Mouse (Mus musculus) kidney, embryonic 14.5 days (tissue): ENCODE data around the gene Erbb2. TPM values are rescaled to one million over a fixed set of nuclear protein-coding genes. Genes with fewer than 3 reads are reported as not detected.
"Not testable (repeated sequence)": the region's sequence is repeated elsewhere in the genome, so short reads cannot be mapped to it uniquely, and the experiment has no call there.

Source experiments
- ATAC-seq: fragments of 200-750 bp; cut with Nextera tagmentation; 2 replicates; pipeline ENCODE4 v1.8.0; 2017; ENCODE audit warnings: moderate number of reproducible peaks, mild to moderate bottlenecking, moderate TSS enrichment, moderate library complexity; ENCODE audit not compliant: low FRiP score, low TSS enrichment
- H3K27ac ChIP-seq: fragments of 300-500 bp; sonication (generic); 2 replicates; pipeline ENCODE4 v1.5.1; 2014; ENCODE audit warnings: low read depth, mild to moderate bottlenecking, low read length, moderate library complexity, mixed read lengths
- H3K27me3 ChIP-seq: fragments of 300-500 bp; sonication (generic); 2 replicates; pipeline ENCODE4 v1.6.1; 2014; ENCODE audit warnings: mild to moderate bottlenecking, low read length; ENCODE audit not compliant: control insufficient read depth, insufficient read depth
- H3K36me3 ChIP-seq: fragments of 300-500 bp; sonication (generic); 2 replicates; pipeline ENCODE4 v1.6.1; 2014; ENCODE audit warnings: low read length, mixed read lengths; ENCODE audit not compliant: control insufficient read depth, insufficient read depth
- H3K4me1 ChIP-seq: fragments of 300-500 bp; sonication (generic); 2 replicates; pipeline ENCODE4 v1.6.1; 2014; ENCODE audit warnings: low read length, mixed read lengths; ENCODE audit not compliant: control insufficient read depth, insufficient read depth
- H3K4me2 ChIP-seq: fragments of 300-500 bp; sonication (generic); replicated peaks from 2 replicates; pipeline ENCODE4 v1.6.1; 2014; ENCODE audit warnings: low read depth, mild to moderate bottlenecking, low read length
- H3K4me3 ChIP-seq: fragments of 300-500 bp; sonication (generic); 2 replicates; pipeline ENCODE4 v1.5.1; 2014; ENCODE audit warnings: mild to moderate bottlenecking, low read length
- H3K9ac ChIP-seq: fragments of 300-500 bp; sonication (generic); 2 replicates; pipeline ENCODE4 v1.6.1; 2014; ENCODE audit warnings: low read depth, mild to moderate bottlenecking, low read length, moderate library complexity
- H3K9me3 ChIP-seq: fragments of 300-500 bp; sonication (generic); 2 replicates; pipeline ENCODE4 v1.6.1; 2016; ENCODE audit warnings: low read length; ENCODE audit not compliant: control insufficient read depth
- WGBS: fragments of 180-500 bp; shearing (Covaris S2); extraction: QIAGEN DNeasy Blood & Tissue Kit; methylation state at CpG from one replicate; pipeline ENCODE4 v1.1.7; 2014; 5-methylcytosine and 5-hydroxymethylcytosine counted together
- polyA plus RNA-seq: library from polyadenylated mRNA; unstranded; fragments of >200 nt; fragmentation: Nextera tagmentation; extraction: Ambion mirVana; gene quantifications from 2 replicates; pipeline ENCODE4 v1.2.1, GENCODE M21; 2014

The Erbb2 gene
- polyA plus RNA-seq, 1 experiment from 2014 or later, result 54.1 TPM

- Histone ChIP-seq H3K4me3 (no peak overlapping the region), H3K9ac (no peak overlapping the region), H3K27me3 (no peaks in the 10 kb centered on the region), H3K27ac (no peak overlapping the region), H3K4me2 (no peak overlapping the region), H3K4me1 (peaks cover 6% of the 10 kb centered on the region; the same call in 1 of the 2 replicates), H3K36me3 (peaks cover 32% of the 10 kb centered on the region), H3K9me3 (no peaks in the 10 kb centered on the region)
- WGBS, result 12% methylated on average over 2 of the region's 2 CpGs
- ATAC-seq, result peak; percentile 16; the same call in 1 of the 2 replicates
Measured at GRCm38 (mm10) chr11:98372406-98372805, 39.9 kb upstream of the Erbb2 start.

GRCm38 (mm10) chr11:98373244-98373643 lies 39.0 kb upstream of the Erbb2 start:
- Histone ChIP-seq H3K36me3 (peaks cover 40% of the 10 kb centered on the region), H3K27me3 (no peaks in the 10 kb centered on the region), H3K9me3 (no peaks in the 10 kb centered on the region), H3K9ac (no peak overlapping the region), H3K27ac (no peak overlapping the region), H3K4me2 (no peak overlapping the region), H3K4me3 (no peak overlapping the region), H3K4me1 (peaks cover 6% of the 10 kb centered on the region; the same call in 1 of the 2 replicates)
- no peak for ATAC-seq
- 88% methylated on average over 6 of the region's 6 CpGs for WGBS

- Histone ChIP-seq H3K36me3 (peaks cover 50% of the 10 kb centered on the region), H3K27ac (no peak overlapping the region), H3K4me1 (peaks cover 6% of the 10 kb centered on the region; the same call in 1 of the 2 replicates), H3K4me2 (no peak overlapping the region), H3K9me3 (no peaks in the 10 kb centered on the region), H3K27me3 (no peaks in the 10 kb centered on the region), H3K4me3 (no peak overlapping the region), H3K9ac (no peak overlapping the region)
- WGBS, result 89% methylated on average over 8 of the region's 8 CpGs
- ATAC-seq, result no peak
Measured at GRCm38 (mm10) chr11:98374266-98374665, 38.0 kb upstream of the Erbb2 start.

GRCm38 (mm10) chr11:98376756-98377155 lies 35.5 kb upstream of the Erbb2 start:
- WGBS, result 78% methylated on average over 5 of the region's 5 CpGs
- no peak overlapping the region for H3K9ac ChIP-seq
- peaks cover under 1% of the 10 kb centered on the region; the same call in 1 of the 2 replicates for H3K4me1 ChIP-seq
- H3K4me2 ChIP-seq, result no peak overlapping the region
- ATAC-seq, result no peak
- no peak overlapping the region for H3K27ac ChIP-seq
- H3K4me3 ChIP-seq, result no peak overlapping the region
- no peaks in the 10 kb centered on the region for H3K27me3 ChIP-seq
- no peaks in the 10 kb centered on the region for H3K9me3 ChIP-seq
- H3K36me3 ChIP-seq, result peaks cover 68% of the 10 kb centered on the region

GRCm38 (mm10) chr11:98377787-98378186 lies 34.5 kb upstream of the Erbb2 start:
- Histone ChIP-seq H3K9me3 (no peaks in the 10 kb centered on the region), H3K36me3 (peaks cover 68% of the 10 kb centered on the region), H3K4me1 (no peaks in the 10 kb centered on the region), H3K27me3 (no peaks in the 10 kb centered on the region), H3K27ac (no peak overlapping the region), H3K9ac (no peak overlapping the region), H3K4me2 (no peak overlapping the region), H3K4me3 (no peak overlapping the region)
- no peak for ATAC-seq
- 86% methylated on average over 11 of the region's 11 CpGs for WGBS

GRCm38 (mm10) chr11:98379379-98379778 lies 32.9 kb upstream of the Erbb2 start:
- no peak overlapping the region for H3K27ac ChIP-seq
- H3K4me2 ChIP-seq, result no peak overlapping the region
- no peaks in the 10 kb centered on the region for H3K9me3 ChIP-seq
- ATAC-seq, result no peak
- no peak overlapping the region for H3K9ac ChIP-seq
- WGBS, result 87% methylated on average over 7 of the region's 7 CpGs
- no peaks in the 10 kb centered on the region for H3K4me1 ChIP-seq
- H3K36me3 ChIP-seq, result peaks cover 63% of the 10 kb centered on the region
- H3K4me3 ChIP-seq, result no peak overlapping the region
- no peaks in the 10 kb centered on the region; the same call in 1 of the 2 replicates for H3K27me3 ChIP-seq

- Histone ChIP-seq H3K27ac (no peak overlapping the region), H3K4me3 (no peak overlapping the region), H3K27me3 (no peaks in the 10 kb centered on the region; the same call in 1 of the 2 replicates), H3K36me3 (peaks cover 55% of the 10 kb centered on the region), H3K9me3 (no peaks in the 10 kb centered on the region), H3K9ac (no peak overlapping the region), H3K4me2 (no peak overlapping the region), H3K4me1 (no peaks in the 10 kb centered on the region)
- ATAC-seq, result no peak
- WGBS, result 82% methylated on average over 6 of the region's 6 CpGs
Measured at GRCm38 (mm10) chr11:98380106-98380505, 32.2 kb upstream of the Erbb2 start.

GRCm38 (mm10) chr11:98381651-98382050 lies 30.6 kb upstream of the Erbb2 start:
- no peak overlapping the region for H3K4me2 ChIP-seq
- H3K4me1 ChIP-seq, result no peaks in the 10 kb centered on the region; the same call in 1 of the 2 replicates
- peaks cover 44% of the 10 kb centered on the region for H3K36me3 ChIP-seq
- H3K27me3 ChIP-seq, result peaks cover 7% of the 10 kb centered on the region
- 86% methylated on average over 2 of the region's 2 CpGs for WGBS
- H3K27ac ChIP-seq, result no peak overlapping the region
- no peaks in the 10 kb centered on the region for H3K9me3 ChIP-seq
- no peak overlapping the region for H3K4me3 ChIP-seq
- no peak for ATAC-seq
- H3K9ac ChIP-seq, result no peak overlapping the region

GRCm38 (mm10) chr11:98382405-98382804 lies 29.9 kb upstream of the Erbb2 start:
- not testable (repeated sequence) for H3K9me3 ChIP-seq, H3K4me1 ChIP-seq, H3K27ac ChIP-seq, H3K4me2 ChIP-seq, ATAC-seq, H3K9ac ChIP-seq, H3K4me3 ChIP-seq
- H3K27me3 ChIP-seq, result peaks cover 15% of the 10 kb centered on the region
- 38% methylated on average over 2 of the region's 2 CpGs for WGBS
- H3K36me3 ChIP-seq, result peaks cover 36% of the 10 kb centered on the region
